Mouse (Mus musculus) limb, embryonic 15.5 days (tissue): ENCODE data around the gene Itm2c. TPM values are rescaled to one million over a fixed set of nuclear protein-coding genes. Genes with fewer than 3 reads are reported as not detected.

Source experiments
- ATAC-seq: fragments of 200-750 bp; cut with Nextera tagmentation; 2 replicates; pipeline ENCODE4 v1.8.0; 2017; ENCODE audit warnings: low read depth, moderate TSS enrichment; ENCODE audit not compliant: insufficient number of reproducible peaks, low FRiP score, low TSS enrichment
- H3K27ac ChIP-seq: fragments of 300-500 bp; sonication (generic); 2 replicates; pipeline ENCODE4 v1.5.1; 2015; ENCODE audit warnings: moderate library complexity, mild to moderate bottlenecking, inconsistent platforms
- H3K27me3 ChIP-seq: fragments of 300-500 bp; sonication (generic); 2 replicates; pipeline ENCODE4 v1.6.1; 2015; ENCODE audit warnings: inconsistent platforms
- H3K36me3 ChIP-seq: fragments of 300-500 bp; sonication (generic); 2 replicates; pipeline ENCODE4 v1.6.1; 2015; ENCODE audit warnings: inconsistent platforms
- H3K4me1 ChIP-seq: fragments of 300-500 bp; sonication (generic); 2 replicates; pipeline ENCODE4 v1.6.1; 2015; ENCODE audit warnings: inconsistent platforms
- H3K4me2 ChIP-seq: fragments of 300-500 bp; sonication (generic); 2 replicates; pipeline ENCODE4 v1.6.1; 2015; ENCODE audit warnings: mild to moderate bottlenecking, inconsistent platforms
- H3K4me3 ChIP-seq: fragments of 300-500 bp; sonication (generic); 2 replicates; pipeline ENCODE4 v1.5.1; 2015; ENCODE audit warnings: mild to moderate bottlenecking, inconsistent platforms
- H3K9ac ChIP-seq: fragments of 300-500 bp; sonication (generic); 2 replicates; pipeline ENCODE4 v1.6.1; 2015; ENCODE audit warnings: inconsistent platforms
- H3K9me3 ChIP-seq: fragments of 300-500 bp; sonication (generic); 2 replicates; pipeline ENCODE4 v1.6.1; 2016; ENCODE audit warnings: inconsistent platforms
- WGBS: fragments of 180-500 bp; shearing (Covaris S2); methylation state at CpG from one replicate; pipeline ENCODE4 v1.1.7; 2015; 5-methylcytosine and 5-hydroxymethylcytosine counted together
- polyA plus RNA-seq: library from polyadenylated mRNA; unstranded; fragments of >200 nt; fragmentation: Nextera tagmentation; extraction: Ambion mirVana; gene quantifications from 2 replicates; pipeline ENCODE4 v1.2.1, GENCODE M21; 2015

Gene Itm2c
- polyA plus RNA-seq, 1 experiment from 2014 or later: 306 TPM

- H3K9me3 ChIP-seq: no peaks in the 10 kb centered on the region
- H3K4me1 ChIP-seq: peaks cover 8% of the 10 kb centered on the region; the same call in 1 of the 2 replicates
- no peak overlapping the region for H3K4me3 ChIP-seq
- H3K4me2 ChIP-seq: no peak overlapping the region
- no peak overlapping the region for H3K9ac ChIP-seq
- H3K27ac ChIP-seq: no peak overlapping the region
- ATAC-seq: no peak
- H3K27me3 ChIP-seq: no peaks in the 10 kb centered on the region
- WGBS: 56% methylated on average over 7 of the region's 7 CpGs
- no peaks in the 10 kb centered on the region for H3K36me3 ChIP-seq
These were observed 28.2 kb downstream of the Itm2c start for GRCm38 (mm10) chr1:85922127-85922864.

- no peak overlapping the region for H3K4me2 ChIP-seq
- no peaks in the 10 kb centered on the region for H3K9me3 ChIP-seq
- 74% methylated on average over 5 of the region's 5 CpGs for WGBS
- no peaks in the 10 kb centered on the region for H3K27me3 ChIP-seq
- H3K27ac ChIP-seq: no peak overlapping the region
- no peak for ATAC-seq
- no peak overlapping the region for H3K9ac ChIP-seq
- peaks cover 12% of the 10 kb centered on the region for H3K4me1 ChIP-seq
- no peaks in the 10 kb centered on the region for H3K36me3 ChIP-seq
- no peak overlapping the region for H3K4me3 ChIP-seq
These were observed 28.8 kb downstream of the Itm2c start for GRCm38 (mm10) chr1:85922865-85923211.

- H3K27ac ChIP-seq: no peak overlapping the region
- no peak overlapping the region for H3K9ac ChIP-seq
- no peak overlapping the region for H3K4me3 ChIP-seq
- no peaks in the 10 kb centered on the region for H3K9me3 ChIP-seq
- no peaks in the 10 kb centered on the region for H3K27me3 ChIP-seq
- H3K4me1 ChIP-seq: peaks cover 25% of the 10 kb centered on the region
- H3K36me3 ChIP-seq: no peaks in the 10 kb centered on the region
- 81% methylated on average over 5 of the region's 5 CpGs for WGBS
- no peak for ATAC-seq
- H3K4me2 ChIP-seq: no peak overlapping the region
These were observed 31.1 kb downstream of the Itm2c start for GRCm38 (mm10) chr1:85925183-85925582.

- Histone ChIP-seq H3K36me3 (no peaks in the 10 kb centered on the region), H3K27me3 (no peaks in the 10 kb centered on the region), H3K27ac (peak within 1 kb of the TSS; percentile 61), H3K9ac (no peak within 1 kb of the TSS), H3K4me2 (no peak within 1 kb of the TSS), H3K4me1 (peaks cover 22% of the 10 kb centered on the region), H3K9me3 (no peaks in the 10 kb centered on the region), H3K4me3 (no peak within 1 kb of the TSS)
- ATAC-seq: 0 out of 2 replicates have a peak, but pooled peaks have one; percentile 66
- 50% methylated on average over 4 of the region's 4 CpGs for WGBS
These were observed 34.1 kb downstream of the Itm2c start, which contains the start of gene 4933407L21Rik for GRCm38 (mm10) chr1:85928057-85928687. TSS of gene 4933407L21Rik (plus strand) at chr1:85928483.

GRCm38 (mm10) chr1:85928688-85929065 lies 34.6 kb downstream of the Itm2c start:
- Histone ChIP-seq H3K4me1 (peaks cover 27% of the 10 kb centered on the region), H3K9ac (no peak overlapping the region), H3K4me3 (no peak overlapping the region), H3K36me3 (no peaks in the 10 kb centered on the region), H3K9me3 (no peaks in the 10 kb centered on the region), H3K27me3 (no peaks in the 10 kb centered on the region), H3K4me2 (no peak overlapping the region), H3K27ac (peak overlapping the region; percentile 61)
- 61% methylated on average over 4 of the region's 4 CpGs for WGBS
- ATAC-seq: no peak

- Histone ChIP-seq H3K4me3 (no peak overlapping the region), H3K27me3 (no peaks in the 10 kb centered on the region), H3K4me2 (no peak overlapping the region), H3K4me1 (peaks cover 33% of the 10 kb centered on the region), H3K27ac (no peak overlapping the region), H3K9ac (no peak overlapping the region), H3K9me3 (no peaks in the 10 kb centered on the region), H3K36me3 (no peaks in the 10 kb centered on the region)
- WGBS: 78% methylated on average over 6 of the region's 6 CpGs
- ATAC-seq: no peak
These were observed 35.3 kb downstream of the Itm2c start for GRCm38 (mm10) chr1:85929406-85929805.

- H3K4me1 ChIP-seq: peaks cover 36% of the 10 kb centered on the region
- H3K4me3 ChIP-seq: no peak overlapping the region
- ATAC-seq: no peak
- no peaks in the 10 kb centered on the region for H3K27me3 ChIP-seq
- 79% methylated on average over 5 of the region's 5 CpGs for WGBS
- H3K9me3 ChIP-seq: no peaks in the 10 kb centered on the region
- no peaks in the 10 kb centered on the region for H3K36me3 ChIP-seq
- no peak overlapping the region for H3K27ac ChIP-seq
- H3K9ac ChIP-seq: no peak overlapping the region
- no peak overlapping the region for H3K4me2 ChIP-seq
These were observed 37.1 kb downstream of the Itm2c start for GRCm38 (mm10) chr1:85931170-85931569.

- Histone ChIP-seq H3K9me3 (no peaks in the 10 kb centered on the region), H3K4me3 (no peak overlapping the region), H3K9ac (no peak overlapping the region), H3K36me3 (no peaks in the 10 kb centered on the region), H3K27ac (peak overlapping the region; percentile 33; the same call in 1 of the 2 replicates), H3K4me1 (peaks cover 30% of the 10 kb centered on the region), H3K27me3 (no peaks in the 10 kb centered on the region), H3K4me2 (no peak overlapping the region; the same call in 1 of the 2 replicates)
- WGBS: 20% methylated on average over 7 of the region's 7 CpGs
- ATAC-seq: no peak
These were observed 39.1 kb downstream of the Itm2c start for GRCm38 (mm10) chr1:85933226-85933625.

- Histone ChIP-seq H3K4me1 (peaks cover 24% of the 10 kb centered on the region), H3K4me3 (0 out of 2 replicates have a peak overlapping the region, but pooled peaks have one; percentile 5), H3K36me3 (no peaks in the 10 kb centered on the region), H3K9me3 (no peaks in the 10 kb centered on the region), H3K27me3 (no peaks in the 10 kb centered on the region), H3K27ac (no peak overlapping the region; the same call in 1 of the 2 replicates), H3K4me2 (peak overlapping the region; percentile 17; the same call in 1 of the 2 replicates), H3K9ac (no peak overlapping the region)
- 8% methylated on average over 11 of the region's 11 CpGs for WGBS
- 0 out of 2 replicates have a peak, but pooled peaks have one; percentile 23 for ATAC-seq
These were observed 39.8 kb downstream of the Itm2c start for GRCm38 (mm10) chr1:85933631-85934465.

- H3K27me3 ChIP-seq: no peaks in the 10 kb centered on the region
- ATAC-seq: no peak
- 17% methylated on average over 7 of the region's 7 CpGs for WGBS
- no peak overlapping the region for H3K4me3 ChIP-seq
- H3K4me2 ChIP-seq: no peak overlapping the region
- no peak overlapping the region for H3K27ac ChIP-seq
- H3K4me1 ChIP-seq: peaks cover 21% of the 10 kb centered on the region
- H3K9ac ChIP-seq: no peak overlapping the region
- H3K36me3 ChIP-seq: no peaks in the 10 kb centered on the region
- H3K9me3 ChIP-seq: no peaks in the 10 kb centered on the region
These were observed 40.5 kb downstream of the Itm2c start for GRCm38 (mm10) chr1:85934560-85934959.

GRCm38 (mm10) chr1:85935148-85935852 lies 41.2 kb downstream of the Itm2c start:
- 55% methylated on average over 8 of the region's 8 CpGs for WGBS
- H3K9ac ChIP-seq: no peak overlapping the region
- peaks cover 21% of the 10 kb centered on the region for H3K4me1 ChIP-seq
- no peak overlapping the region for H3K27ac ChIP-seq
- no peak overlapping the region for H3K4me3 ChIP-seq
- no peaks in the 10 kb centered on the region for H3K9me3 ChIP-seq
- no peaks in the 10 kb centered on the region for H3K27me3 ChIP-seq
- H3K36me3 ChIP-seq: no peaks in the 10 kb centered on the region
- no peak for ATAC-seq
- no peak overlapping the region for H3K4me2 ChIP-seq
